Mouse (Mus musculus) fat pad, adult 2 months (tissue): ENCODE results near the gene Olfm1.

Experiments
- DNase-seq: peaks from one replicate; pipeline ENCODE4 v3.0.0-alpha.2; 2011; ENCODE audit warnings: low read depth, low spot score; ENCODE audit errors: extremely low read depth

Olfm1 gene

GRCm38 (mm10) chr2:28227589-28228191 lies 34.9 kb downstream of the Olfm1 start:
- DNase-seq = no peak

DNA sequence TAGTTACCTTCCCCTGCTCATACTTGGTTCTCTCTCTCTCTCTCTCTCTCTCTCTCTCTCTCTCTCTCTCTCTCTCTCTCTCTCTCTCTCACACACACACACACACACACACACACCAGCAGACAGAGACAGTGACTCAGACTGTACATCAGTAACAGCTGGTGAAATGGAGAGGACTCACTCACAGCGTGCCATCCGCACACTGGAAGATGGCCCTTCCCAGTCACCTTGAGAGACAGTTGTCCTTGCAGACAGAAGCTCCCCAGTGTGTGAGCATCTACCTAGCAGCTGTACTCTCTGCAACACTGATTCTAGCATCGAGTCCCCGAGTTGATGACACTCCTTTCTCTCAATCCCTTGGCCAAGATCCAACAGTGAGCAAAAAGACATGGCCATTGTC lies 35.6 kb downstream of the Olfm1 start:
- no peak for DNase-seq

GRCm38 (mm10) chr2:28235129-28235528 lies 42.3 kb downstream of the Olfm1 start:
- no peak for DNase-seq

GRCm38 (mm10) chr2:28236447-28236846 lies 43.7 kb downstream of the Olfm1 start:
- no peak for DNase-seq

- DNase-seq = no peak
Observed at GRCm38 (mm10) chr2:28239616-28240015, 46.8 kb downstream of the Olfm1 start.

DNA sequence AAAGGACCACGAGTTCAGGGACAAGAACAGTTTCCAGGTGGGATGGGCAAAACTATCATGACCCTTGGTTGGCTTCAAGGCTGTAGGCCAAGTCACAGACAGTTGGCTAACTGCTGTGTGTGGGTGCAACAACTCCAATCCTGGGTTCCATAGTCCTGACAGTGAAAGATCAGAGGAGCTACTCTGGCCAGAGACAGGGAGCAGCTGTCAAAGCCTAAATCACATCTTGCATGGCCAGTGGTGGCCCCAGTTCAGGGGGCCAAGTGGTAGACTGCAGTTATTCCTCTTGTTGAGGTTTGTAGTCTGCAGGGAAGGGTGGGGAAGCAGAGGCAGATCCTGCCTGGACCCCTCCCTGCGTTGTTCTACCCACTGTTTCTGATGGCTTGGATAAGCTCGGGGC lies 48.1 kb downstream of the Olfm1 start:
- DNase-seq = no peak

DNA sequence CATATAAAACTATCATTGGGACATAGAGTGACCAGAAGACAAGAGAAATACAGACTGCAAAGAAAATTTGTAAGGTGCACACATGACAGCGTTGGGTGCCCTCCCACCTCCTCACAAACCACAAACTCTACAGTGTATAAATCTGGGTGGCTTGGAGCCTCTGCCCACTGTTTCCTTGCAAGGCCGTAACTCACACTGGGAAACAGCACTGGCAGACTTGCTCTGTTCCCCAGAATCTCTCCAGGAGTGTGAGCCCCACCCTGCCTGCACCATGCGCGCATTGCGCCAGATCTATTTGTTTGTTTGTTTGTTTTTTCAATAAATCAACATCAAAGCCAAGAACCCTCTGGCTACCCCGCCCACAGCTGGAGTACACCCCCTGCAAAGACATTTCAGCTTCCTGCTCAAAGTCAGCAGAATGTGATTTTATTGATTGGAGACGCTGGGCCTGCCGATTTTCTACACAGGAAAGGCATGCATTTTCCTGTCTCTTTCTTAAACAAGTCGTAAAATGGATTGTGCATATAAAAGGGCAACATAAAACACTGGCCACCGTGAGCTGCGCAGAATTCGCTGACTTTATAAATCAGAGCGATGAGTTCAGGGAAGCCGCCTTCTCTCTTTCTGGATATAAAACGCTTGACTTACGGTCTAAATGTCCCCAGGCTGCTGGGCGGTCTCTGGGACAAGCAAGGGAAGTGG lies 48.9 kb downstream of the Olfm1 start:
- DNase-seq = no peak

GRCm38 (mm10) chr2:28242222-28242543 lies 49.4 kb downstream of the Olfm1 start:
- no peak for DNase-seq

GRCm38 (mm10) chr2:28244667-28245395 lies 52.0 kb downstream of the Olfm1 start:
- no peak for DNase-seq

DNA sequence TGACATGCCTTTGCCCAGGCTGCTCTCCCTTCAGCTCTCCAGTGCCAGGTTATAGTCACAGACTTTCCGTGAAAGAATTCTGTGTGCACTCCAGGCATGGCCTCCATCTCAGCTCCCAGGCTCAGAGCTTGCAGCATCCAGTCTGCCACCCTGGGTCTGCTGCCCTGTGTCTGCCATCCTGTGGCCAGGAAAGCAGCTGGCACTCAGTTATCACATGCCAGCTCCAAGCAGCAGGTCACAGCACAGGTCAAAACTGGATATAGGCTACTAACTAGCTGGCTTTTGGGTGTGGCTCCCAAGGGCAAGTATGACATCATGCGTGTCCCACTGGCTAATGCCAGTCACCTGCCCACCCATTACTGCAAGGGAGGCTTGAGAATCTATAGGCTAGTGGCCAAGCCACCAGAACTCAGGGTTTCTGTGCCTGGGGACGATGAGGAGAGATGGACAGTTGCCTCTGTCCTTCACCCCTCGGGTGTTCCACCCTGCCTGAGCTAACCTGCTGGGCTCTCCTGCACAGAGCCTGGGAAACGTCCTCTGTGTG lies 53.4 kb downstream of the Olfm1 start:
- no peak for DNase-seq

DNA sequence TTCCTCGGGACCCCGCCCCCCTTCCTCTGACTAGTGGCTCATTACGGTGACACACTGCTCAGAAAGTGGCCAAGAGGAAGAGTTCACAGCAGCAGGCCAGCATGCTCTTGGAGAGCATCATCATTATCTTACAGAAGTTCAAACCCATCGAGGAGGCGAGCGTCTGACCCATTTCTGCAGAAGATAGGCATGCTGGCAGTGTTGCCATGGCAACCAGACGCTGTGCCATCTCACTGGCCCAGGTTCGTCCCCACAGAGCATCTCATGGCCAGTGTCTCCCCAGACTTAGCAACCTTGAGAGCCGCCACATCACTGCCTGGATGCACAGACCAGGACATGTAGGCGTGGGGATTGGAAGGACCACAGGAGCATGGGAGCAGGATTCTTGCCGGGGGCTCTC lies 54.3 kb downstream of the Olfm1 start:
- no peak for DNase-seq

- DNase-seq = no peak
Observed at GRCm38 (mm10) chr2:28252554-28252953, 59.8 kb downstream of the Olfm1 start.

DNA sequence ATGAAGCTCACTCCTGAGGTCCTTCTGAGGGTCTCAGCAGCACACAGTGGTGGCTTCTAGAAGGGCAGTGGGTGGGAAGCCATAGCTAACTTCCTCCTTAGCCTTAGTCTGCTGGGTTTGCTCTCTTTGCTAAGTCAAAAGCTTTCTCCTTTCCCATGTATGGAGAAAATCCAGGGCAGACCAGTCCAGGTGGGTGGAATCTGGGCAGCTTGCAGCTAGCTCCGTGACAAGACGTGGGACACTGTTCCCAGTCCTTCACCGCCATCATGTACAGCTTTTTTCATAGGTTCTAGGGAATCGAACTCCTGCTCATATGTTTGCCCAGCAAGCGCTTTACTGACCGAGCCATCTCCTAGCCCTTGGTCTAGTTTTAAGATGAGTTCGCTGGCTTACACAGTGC lies 63.2 kb downstream of the Olfm1 start:
- no peak for DNase-seq

- no peak for DNase-seq
Observed at GRCm38 (mm10) chr2:28261438-28261837, 68.6 kb downstream of the Olfm1 start.

DNA sequence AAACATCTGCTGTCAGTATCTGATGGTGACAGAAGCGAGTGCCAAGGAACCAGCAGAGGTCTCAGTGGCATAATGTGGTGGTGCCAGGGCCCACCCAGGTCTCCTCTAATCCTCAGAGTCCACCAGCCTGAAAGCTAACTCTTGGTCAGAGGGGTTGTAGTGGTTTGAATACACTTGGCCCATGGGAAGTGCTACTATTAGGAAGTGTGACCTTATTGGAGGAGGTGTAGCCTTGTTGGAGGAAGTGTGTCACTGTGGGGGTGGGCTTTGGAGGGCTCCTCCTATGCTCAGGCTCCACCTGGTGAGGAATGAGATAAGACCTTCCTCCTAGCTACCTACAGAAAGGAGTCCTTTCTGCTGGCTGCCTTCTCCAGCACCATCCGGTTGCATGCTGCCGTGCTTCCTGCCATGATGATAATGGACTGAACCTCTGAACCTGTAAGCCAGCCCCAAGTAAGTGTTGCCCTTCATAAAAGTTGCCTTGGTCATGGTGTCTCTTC lies 75.0 kb downstream of the Olfm1 start:
- DNase-seq = no peak

DNA sequence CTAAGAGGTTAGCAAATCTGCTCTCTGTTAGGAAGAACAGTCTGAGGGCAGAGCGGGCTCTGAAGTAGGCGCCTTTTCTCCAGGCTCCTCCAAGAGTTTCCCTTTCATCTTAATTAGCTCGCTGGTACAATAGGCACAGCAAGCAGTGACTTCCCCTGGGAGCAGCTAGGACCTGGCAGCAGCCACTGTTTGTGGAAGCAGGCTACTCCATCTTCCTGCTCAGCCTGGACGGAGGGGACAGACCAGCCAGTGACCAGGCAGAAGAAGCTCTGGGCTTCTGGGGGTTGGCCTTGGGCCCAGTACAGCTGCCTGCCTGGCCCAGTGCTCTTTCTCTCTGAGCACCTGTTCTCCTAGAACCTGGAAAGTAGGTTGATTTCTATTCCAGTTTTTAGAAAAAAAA lies 77.8 kb downstream of the Olfm1 start:
- DNase-seq = no peak

DNA sequence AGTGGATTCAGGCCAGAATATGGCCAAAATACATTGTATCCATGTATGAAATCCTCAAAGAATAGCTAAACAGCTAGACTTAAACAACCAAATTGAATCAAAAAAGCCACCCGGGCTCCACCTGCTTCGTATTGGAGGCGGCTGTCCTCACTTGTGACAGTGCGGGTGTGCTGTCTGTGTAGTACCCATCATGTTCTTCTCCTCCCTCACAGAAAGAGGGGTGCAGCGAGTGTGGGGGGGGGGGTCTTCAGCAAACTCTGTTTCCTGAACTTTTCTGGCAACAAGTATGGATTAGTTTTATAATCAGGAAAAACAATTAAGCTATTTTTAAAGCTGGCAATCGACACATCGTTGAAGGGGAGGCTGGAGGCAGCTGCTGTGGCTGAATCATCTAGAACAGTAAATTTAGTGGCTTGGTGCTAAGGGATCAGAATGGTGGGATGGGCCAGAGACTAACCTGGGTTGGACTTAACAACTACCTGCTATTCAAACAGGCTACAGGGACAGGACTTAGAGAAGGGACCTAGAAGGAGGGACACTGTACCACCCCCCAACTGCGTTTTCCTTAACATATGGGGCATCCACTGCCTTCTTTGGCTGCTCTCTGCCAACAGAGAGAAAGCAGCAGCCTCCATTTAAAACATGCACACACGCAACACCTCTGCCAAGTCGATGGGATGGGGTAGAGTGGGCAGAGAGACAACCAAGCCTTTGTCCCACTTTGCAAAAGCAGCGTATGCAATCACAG lies 79.6 kb downstream of the Olfm1 start:
- no peak for DNase-seq

DNA sequence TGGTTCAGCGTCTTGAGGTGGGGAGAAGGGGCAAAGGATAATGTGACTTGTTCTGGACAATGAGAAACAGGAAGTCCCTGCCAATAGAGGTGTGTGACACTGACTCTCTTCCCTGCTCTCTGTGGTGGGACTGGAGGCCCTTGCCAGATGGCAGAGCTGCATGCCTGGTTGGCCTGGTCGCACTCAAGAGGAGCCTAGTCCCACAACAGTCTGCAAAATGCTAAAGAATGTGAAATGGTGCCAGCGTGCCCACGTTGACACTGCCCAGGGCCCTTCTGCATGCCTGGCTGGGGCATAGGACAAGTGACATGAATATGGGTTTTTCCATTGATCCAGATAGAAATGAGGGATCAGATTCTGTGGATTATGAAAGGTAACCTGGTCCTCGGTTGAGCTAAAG lies 81.2 kb downstream of the Olfm1 start:
- DNase-seq = no peak

- no peak for DNase-seq
Observed at GRCm38 (mm10) chr2:28275345-28275744, 82.6 kb downstream of the Olfm1 start.

DNA sequence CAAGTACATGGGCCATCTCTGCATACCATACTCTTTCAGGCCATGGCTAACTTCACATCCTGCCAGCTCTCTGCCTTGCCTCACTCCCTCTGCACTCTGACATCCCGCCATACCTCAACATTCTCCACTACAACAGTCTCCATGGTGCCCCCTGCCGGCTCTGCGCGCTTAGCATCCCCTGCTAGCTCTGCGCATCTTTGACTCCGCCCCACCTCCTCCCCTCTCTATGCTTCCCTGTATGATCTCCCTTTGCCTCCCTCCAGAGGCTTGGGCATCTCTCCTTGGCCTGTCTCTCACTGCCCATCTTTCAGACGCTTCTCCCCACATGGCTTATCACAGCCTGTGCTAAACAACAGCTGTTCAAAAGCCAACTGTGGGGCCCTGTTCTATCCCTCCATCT lies 85.4 kb downstream of the Olfm1 start:
- DNase-seq = no peak

- no peak for DNase-seq
Observed at GRCm38 (mm10) chr2:28278853-28279252, 86.1 kb downstream of the Olfm1 start.
